Mouse (Mus musculus): ENCODE measurements at regions not wholly inside any gene's neighbourhood (a gene's known extent, or its start where the extent isn't known, plus 50 kb on each side); places are given as distances from the start of the nearest gene placed in this dataset.

DNA sequence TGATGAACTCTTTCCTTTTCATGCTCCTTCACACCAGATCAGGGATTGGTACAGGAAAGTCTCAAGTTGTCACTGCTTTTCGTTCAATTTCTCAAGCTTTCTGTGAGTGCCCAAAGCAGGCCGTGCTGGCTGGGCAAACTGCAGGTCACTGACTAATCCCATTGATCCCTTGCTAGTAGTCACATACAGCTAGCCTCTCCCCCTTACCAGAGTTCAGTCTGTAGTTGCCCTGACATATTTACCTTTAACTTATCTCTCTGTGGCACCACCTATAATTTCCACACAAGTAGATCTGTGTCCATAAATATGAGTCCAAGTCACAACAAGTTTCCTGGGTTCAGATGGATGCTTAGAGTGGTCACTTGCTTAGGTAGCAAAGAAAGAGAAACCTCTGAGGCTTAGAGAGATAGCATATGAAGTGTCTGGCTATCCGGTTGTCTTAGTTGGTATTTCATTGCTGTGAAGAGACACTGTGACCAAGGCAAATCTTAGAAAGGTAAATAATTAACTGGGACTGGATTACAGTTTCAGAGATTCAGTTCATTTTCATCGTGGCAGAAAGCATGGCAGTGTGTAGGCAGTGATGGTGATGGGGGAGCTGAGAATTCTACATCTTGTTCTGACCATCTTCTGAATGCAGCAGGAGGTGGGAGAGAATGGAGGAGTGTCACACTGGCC lies 362.8 kb upstream of the Pcsk5 start:
- WGBS, result 70% methylated on average over 4 of the region's 4 CpGs
- no peaks in the 10 kb centered on the region for H3K4me1 ChIP-seq (replicated peaks)
- no peak for ATAC-seq (ENCODE audit: low FRiP score)
- no peaks in the 10 kb centered on the region for H3K36me3 ChIP-seq
- H3K27me3 ChIP-seq, result no peaks in the 10 kb centered on the region
- no peak overlapping the region for H3K4me2 ChIP-seq
- no peak overlapping the region for H3K4me3 ChIP-seq
- H3K9me3 ChIP-seq, result no peaks in the 10 kb centered on the region
- H3K27ac ChIP-seq, result no peak overlapping the region
- H3K9ac ChIP-seq, result no peak overlapping the region

DNA sequence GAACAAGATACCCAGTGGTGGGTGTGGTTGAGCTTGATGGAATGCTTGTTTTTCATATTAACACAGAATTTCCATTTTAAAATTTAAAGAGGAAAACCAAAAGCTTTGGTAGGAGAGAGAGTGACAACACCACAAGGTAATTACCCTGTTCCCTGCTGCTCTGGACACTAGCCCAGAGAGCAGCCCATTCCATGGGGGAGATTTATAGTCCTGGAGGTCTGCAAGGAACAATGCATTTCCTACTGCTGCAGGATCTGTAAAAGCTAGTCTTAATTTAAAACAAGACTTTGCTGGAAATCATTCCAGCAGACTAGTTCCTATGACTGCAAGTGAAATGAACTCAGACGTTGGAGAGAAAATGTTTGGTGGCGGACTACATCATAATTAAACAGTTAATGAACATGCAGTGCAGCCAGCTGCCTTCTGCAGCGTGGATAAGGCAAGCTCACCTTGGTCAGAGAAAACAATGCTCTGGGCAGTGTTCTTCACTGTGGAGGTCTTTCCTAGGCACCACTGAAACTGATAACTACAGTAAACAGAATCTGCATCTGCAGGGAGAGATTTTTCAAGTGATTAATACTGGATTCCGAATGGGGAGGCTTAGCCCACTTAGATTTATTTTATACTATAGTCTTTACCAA lies 351.8 kb upstream of the Pcsk5 start:
- no peak for ATAC-seq (ENCODE audit: low FRiP score)
- no peak overlapping the region for H3K27ac ChIP-seq
- H3K27me3 ChIP-seq, result no peaks in the 10 kb centered on the region
- H3K4me1 ChIP-seq (replicated peaks), result no peaks in the 10 kb centered on the region; the same call in 1 of the 2 replicates
- H3K9me3 ChIP-seq, result no peaks in the 10 kb centered on the region
- H3K4me2 ChIP-seq, result no peak overlapping the region
- H3K9ac ChIP-seq, result no peak overlapping the region
- no peaks in the 10 kb centered on the region for H3K36me3 ChIP-seq
- WGBS, result 47% methylated on average over 4 of the region's 4 CpGs
- no peak overlapping the region for H3K4me3 ChIP-seq

- H3K4me3 ChIP-seq, result no peak overlapping the region
- H3K36me3 ChIP-seq, result no peaks in the 10 kb centered on the region
- ATAC-seq (ENCODE audit: low FRiP score), result no peak
- 48% methylated on average over 9 of the region's 9 CpGs for WGBS
- no peaks in the 10 kb centered on the region for H3K27me3 ChIP-seq
- H3K9ac ChIP-seq, result no peak overlapping the region
- no peak overlapping the region for H3K27ac ChIP-seq
- H3K4me1 ChIP-seq (replicated peaks), result no peaks in the 10 kb centered on the region; the same call in 1 of the 2 replicates
- no peak overlapping the region for H3K4me2 ChIP-seq
- H3K9me3 ChIP-seq, result no peaks in the 10 kb centered on the region
Observed at GRCm38 (mm10) chr19:18188122-18188866, 350.9 kb upstream of the Pcsk5 start.

DNA sequence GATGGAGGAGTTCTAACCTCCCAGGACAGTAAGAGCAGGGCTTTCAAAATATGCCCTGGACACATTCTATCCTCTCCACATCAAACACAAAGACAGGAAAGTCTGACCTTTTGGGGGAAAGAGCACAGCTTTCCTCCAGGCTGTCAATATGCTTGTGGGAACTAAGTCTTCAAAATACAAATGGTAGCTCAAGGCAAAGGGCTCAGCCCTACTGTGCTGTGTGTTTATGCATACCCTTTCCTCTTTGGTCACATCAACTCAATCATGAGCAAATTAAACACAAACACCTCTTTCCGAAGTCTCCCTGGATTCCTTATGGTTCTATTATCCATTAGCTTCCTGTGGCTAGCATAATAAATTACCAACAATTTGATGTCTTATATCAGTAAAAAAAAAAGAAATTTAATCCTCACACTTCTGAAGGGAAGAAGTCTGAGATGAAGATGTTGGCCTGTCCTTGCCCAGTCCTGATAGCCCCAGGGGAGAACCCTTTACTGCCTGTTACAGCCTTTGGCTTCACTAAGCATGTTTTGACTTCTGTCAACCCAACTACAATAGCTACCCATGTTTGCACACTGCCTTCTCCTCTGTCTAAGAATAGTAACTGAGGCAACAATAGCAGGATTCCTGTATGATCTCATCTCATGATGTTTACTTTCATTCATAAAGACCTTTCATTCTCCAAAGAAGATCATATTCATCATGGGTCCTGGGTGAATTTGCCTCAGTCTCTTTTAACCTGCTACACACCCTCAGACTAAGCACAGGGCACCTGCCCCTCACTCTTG lies 348.5 kb upstream of the Pcsk5 start:
- H3K4me3 ChIP-seq, result no peak overlapping the region
- no peaks in the 10 kb centered on the region for H3K27me3 ChIP-seq
- ATAC-seq (ENCODE audit: low FRiP score), result no peak
- no peak overlapping the region for H3K27ac ChIP-seq
- no peaks in the 10 kb centered on the region for H3K9me3 ChIP-seq
- H3K4me2 ChIP-seq, result no peak overlapping the region
- no peak overlapping the region for H3K9ac ChIP-seq
- no peaks in the 10 kb centered on the region for H3K36me3 ChIP-seq
- no peaks in the 10 kb centered on the region; the same call in 1 of the 2 replicates for H3K4me1 ChIP-seq (replicated peaks)
- WGBS, result 83% methylated on average over 1 of the region's 1 CpGs

GRCm38 (mm10) chr19:18185211-18185610 lies 347.8 kb upstream of the Pcsk5 start:
- ATAC-seq (ENCODE audit: low FRiP score), result no peak
- H3K9ac ChIP-seq, result no peak overlapping the region
- no peaks in the 10 kb centered on the region for H3K9me3 ChIP-seq
- H3K27ac ChIP-seq, result no peak overlapping the region
- WGBS, result 87% methylated on average over 2 of the region's 2 CpGs
- H3K27me3 ChIP-seq, result no peaks in the 10 kb centered on the region
- no peaks in the 10 kb centered on the region; the same call in 1 of the 2 replicates for H3K4me1 ChIP-seq (replicated peaks)
- H3K4me3 ChIP-seq, result no peak overlapping the region
- H3K36me3 ChIP-seq, result no peaks in the 10 kb centered on the region
- H3K4me2 ChIP-seq, result no peak overlapping the region

DNA sequence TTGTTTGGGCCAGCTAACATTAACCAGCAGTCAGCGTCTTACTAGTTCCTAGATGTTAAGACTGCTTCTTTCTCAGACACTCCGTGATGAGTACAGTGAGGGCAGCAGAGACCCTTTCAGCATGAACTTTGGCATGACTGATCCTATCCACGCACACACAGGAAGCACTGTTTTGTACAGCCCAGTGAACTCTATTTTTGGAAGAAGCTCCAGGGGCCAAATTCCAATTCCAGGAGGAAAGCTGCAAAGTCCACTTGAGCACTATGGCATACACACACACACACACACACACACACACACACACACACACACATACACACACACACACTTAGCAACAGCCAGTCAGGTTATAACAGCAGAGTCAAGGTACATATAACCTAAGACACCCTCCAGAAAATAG lies 338.8 kb upstream of the Pcsk5 start:
- H3K27me3 ChIP-seq, result no peaks in the 10 kb centered on the region
- no peak overlapping the region for H3K27ac ChIP-seq
- no peak for ATAC-seq (ENCODE audit: low FRiP score)
- H3K4me2 ChIP-seq, result no peak overlapping the region
- H3K36me3 ChIP-seq, result no peaks in the 10 kb centered on the region
- WGBS, result 84% methylated on average over 3 of the region's 3 CpGs
- no peaks in the 10 kb centered on the region for H3K4me1 ChIP-seq (replicated peaks)
- H3K4me3 ChIP-seq, result no peak overlapping the region
- no peak overlapping the region for H3K9ac ChIP-seq
- no peaks in the 10 kb centered on the region for H3K9me3 ChIP-seq

DNA sequence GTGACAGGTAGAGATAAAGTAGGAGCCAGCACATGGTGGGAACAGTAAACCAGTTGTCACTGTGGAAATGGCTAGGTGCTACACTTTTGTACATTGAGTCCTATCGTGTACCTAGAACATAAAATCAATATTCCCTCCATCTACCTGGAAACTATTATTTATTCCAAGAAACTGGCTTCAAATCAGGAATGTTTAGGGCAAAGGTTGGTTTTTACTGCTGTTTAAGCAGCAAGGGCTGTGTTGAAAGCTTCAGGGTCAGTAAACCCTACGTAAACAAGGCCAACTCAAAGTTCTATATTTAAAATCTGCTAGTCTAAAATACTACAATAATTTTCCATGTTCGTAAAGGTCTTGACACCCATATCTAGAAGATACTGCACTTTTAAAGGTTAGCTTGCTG lies 309.1 kb upstream of the Pcsk5 start:
- Histone ChIP-seq H3K4me2 (no peak overlapping the region), H3K4me3 (no peak overlapping the region), H3K9me3 (no peaks in the 10 kb centered on the region), H3K9ac (no peak overlapping the region), H3K27ac (no peak overlapping the region), H3K27me3 (no peaks in the 10 kb centered on the region), H3K36me3 (no peaks in the 10 kb centered on the region), H3K4me1 (replicated peaks) (no peaks in the 10 kb centered on the region)
- WGBS, result 94% methylated on average over 3 of the region's 3 CpGs
- ATAC-seq (ENCODE audit: low FRiP score), result no peak

- WGBS, result 99% methylated on average over 3 of the region's 3 CpGs
- ATAC-seq (ENCODE audit: low FRiP score), result no peak
- H3K4me2 ChIP-seq, result no peak overlapping the region
Observed at GRCm38 (mm10) chr19:18130936-18131335, 293.5 kb upstream of the Pcsk5 start.

DNA sequence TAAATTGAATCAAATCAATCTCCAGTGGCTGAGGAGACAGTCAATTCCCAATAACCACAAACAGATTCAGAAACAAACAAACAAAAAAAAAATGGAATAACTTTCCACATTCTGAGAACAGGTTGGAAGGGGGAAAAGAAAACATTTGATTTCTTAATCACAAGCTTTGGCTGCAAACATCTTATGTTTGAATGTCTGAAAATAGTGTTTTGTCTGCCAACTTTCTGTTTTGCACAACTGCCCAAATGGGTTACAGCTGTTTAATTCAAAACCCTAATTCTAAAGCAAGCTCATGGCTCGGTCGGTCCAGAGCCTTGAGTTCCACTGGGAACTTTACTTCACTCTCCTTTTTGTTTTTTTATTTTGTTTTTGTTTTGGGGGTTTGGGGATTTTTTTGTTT lies 291.4 kb upstream of the Pcsk5 start:
- 96% methylated on average over 2 of the region's 2 CpGs for WGBS
- Histone ChIP-seq H3K9me3 (no peaks in the 10 kb centered on the region), H3K27ac (no peak overlapping the region), H3K36me3 (no peaks in the 10 kb centered on the region), H3K9ac (no peak overlapping the region), H3K4me1 (replicated peaks) (no peaks in the 10 kb centered on the region), H3K27me3 (no peaks in the 10 kb centered on the region), H3K4me2 (no peak overlapping the region), H3K4me3 (no peak overlapping the region)
- ATAC-seq (ENCODE audit: low FRiP score), result no peak

More at GRCm38 (mm10) chr19:18130936-18131335, 293.5 kb upstream of the Pcsk5 start:
- no peaks in the 10 kb centered on the region for H3K4me1 ChIP-seq (replicated peaks)
- H3K36me3 ChIP-seq, result no peaks in the 10 kb centered on the region
- H3K27me3 ChIP-seq, result no peaks in the 10 kb centered on the region
- H3K9me3 ChIP-seq, result no peaks in the 10 kb centered on the region
- no peak overlapping the region for H3K4me3 ChIP-seq
- no peak overlapping the region for H3K9ac ChIP-seq
- no peak overlapping the region for H3K27ac ChIP-seq

GRCm38 (mm10) chr19:18106236-18106635 lies 268.8 kb upstream of the Pcsk5 start:
- no peaks in the 10 kb centered on the region for H3K36me3 ChIP-seq
- H3K9ac ChIP-seq, result no peak overlapping the region
- no peak overlapping the region for H3K4me2 ChIP-seq
- 83% methylated on average over 6 of the region's 6 CpGs for WGBS
- H3K4me3 ChIP-seq, result no peak overlapping the region
- ATAC-seq (ENCODE audit: low FRiP score), result no peak
- H3K9me3 ChIP-seq, result no peaks in the 10 kb centered on the region
- peaks cover 6% of the 10 kb centered on the region for H3K4me1 ChIP-seq (replicated peaks)
- H3K27me3 ChIP-seq, result no peaks in the 10 kb centered on the region
- no peak overlapping the region for H3K27ac ChIP-seq

GRCm38 (mm10) chr19:18104590-18104989 lies 267.2 kb upstream of the Pcsk5 start:
- no peak overlapping the region for H3K9ac ChIP-seq
- no peaks in the 10 kb centered on the region for H3K36me3 ChIP-seq
- no peaks in the 10 kb centered on the region for H3K27me3 ChIP-seq
- 69% methylated on average over 2 of the region's 2 CpGs for WGBS
- H3K4me3 ChIP-seq, result no peak overlapping the region
- H3K4me2 ChIP-seq, result no peak overlapping the region
- peak; percentile 76; the same call in 1 of the 2 replicates for ATAC-seq (ENCODE audit: low FRiP score)
- no peaks in the 10 kb centered on the region for H3K9me3 ChIP-seq
- no peak overlapping the region for H3K27ac ChIP-seq
- peaks cover 6% of the 10 kb centered on the region for H3K4me1 ChIP-seq (replicated peaks)
